Mouse (Mus musculus) embryo, embryonic 10.5 days (tissue): Measurements from ENCODE around the gene Cwc25.
"Not testable (repeated sequence)": the region's sequence is repeated elsewhere in the genome, so short reads cannot be mapped to it uniquely, and the experiment has no call there.

Experiments
- DNase-seq: peaks from one replicate; pipeline ENCODE4 v3.0.0-alpha.2; 2015; ENCODE audit warnings: low spot score

Gene Cwc25

DNA sequence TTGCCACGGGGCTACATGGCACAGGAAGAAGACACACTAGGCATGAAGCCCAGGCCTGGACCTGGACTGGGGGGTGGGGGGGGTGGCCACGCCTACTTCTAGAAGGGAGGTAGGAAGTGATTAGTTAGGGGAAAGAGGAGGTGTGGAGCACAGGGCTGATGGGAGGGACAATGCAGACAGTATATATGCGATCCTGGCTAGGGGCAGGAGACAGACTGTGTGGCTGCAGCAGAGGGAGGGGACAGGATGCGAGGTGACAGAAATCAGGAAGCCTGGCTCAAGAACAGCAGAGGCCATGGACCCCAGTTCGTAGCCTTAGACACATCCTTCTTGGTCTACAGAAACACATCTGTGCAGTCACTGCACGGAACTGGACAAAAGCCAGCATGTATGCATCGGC is 42.6 kb downstream of the Cwc25 start:
- no peak for DNase-seq

GRCm38 (mm10) chr11:97721338-97721737 is 45.0 kb downstream of the Cwc25 start:
- DNase-seq, result no peak

- DNase-seq, result no peak
Measured at GRCm38 (mm10) chr11:97719041-97719440, 47.3 kb downstream of the Cwc25 start.

DNA sequence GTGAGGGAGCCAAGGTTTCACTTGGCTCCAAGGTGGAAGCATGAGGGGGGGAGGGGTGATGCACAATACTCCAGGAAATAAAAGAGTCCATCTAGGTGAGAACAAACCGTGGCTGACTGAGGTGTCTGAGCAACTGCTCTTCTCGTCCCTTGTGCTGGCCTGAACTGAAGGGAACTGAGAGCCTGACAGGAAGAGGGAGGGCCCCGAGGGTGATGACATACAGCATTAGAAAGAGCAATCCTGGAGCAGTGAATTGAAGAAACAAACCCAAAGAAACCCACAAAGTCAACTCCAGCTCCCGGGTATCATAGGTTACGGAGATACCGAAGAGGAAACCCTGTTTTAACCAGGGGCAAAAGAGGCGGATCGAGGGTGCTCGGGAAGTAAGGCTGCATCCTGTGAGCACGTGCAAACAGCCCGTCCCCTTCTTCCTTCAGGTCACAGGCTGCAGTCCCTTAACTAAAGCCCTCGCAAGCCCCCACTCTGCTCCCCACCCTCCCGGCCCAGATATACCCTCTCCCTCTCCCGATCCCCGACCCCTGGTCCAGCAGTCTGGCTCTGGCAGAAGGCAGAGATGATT is 48.0 kb downstream of the Cwc25 start:
- DNase-seq, result no peak

DNA sequence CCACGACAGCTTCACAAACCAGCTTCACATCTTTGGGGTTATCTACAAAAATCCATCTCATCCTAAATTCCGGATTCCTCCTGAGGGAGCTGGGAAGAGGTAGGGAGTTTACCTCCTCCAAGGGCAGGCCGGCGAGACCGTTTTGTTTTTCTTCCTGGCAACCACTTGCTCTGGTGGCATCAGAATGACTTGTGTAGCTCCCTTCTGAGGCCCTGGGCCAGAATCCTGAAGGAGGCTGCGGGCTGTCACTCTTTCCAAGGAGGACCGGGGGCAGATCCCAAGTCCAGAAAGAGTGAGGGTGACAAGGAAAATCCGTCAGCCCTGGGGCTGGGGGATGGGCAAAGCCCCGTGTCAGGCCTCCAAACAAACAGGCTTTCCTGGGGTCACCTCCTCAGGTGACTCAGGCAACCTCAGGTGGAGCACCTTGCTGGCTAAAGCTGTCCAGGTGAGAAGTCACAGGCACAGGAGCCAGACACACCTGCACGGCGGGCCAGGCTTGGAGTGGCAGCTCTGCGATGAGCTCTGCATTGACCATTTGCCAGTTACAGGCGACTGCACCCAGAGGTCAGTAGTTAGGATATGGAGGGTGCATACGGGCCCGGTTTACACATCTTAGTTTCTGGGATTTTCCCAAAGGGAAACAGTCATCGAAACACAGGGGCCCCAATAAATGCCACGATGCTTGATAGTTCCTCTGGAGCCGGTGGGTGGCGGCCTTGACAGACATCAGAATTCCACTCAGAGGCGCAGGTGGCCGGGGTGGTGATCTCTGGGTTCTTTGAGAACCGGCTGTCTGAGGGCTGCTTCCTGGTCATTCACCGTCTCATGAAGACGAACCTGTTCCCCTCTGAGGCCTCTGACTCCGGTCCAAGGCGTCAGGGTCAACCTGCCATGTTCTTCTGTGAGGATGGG is 48.7 kb downstream of the Cwc25 start:
- DNase-seq, result no peak

GRCm38 (mm10) chr11:97716021-97716420 is 50.3 kb downstream of the Cwc25 start:
- no peak for DNase-seq

- no peak for DNase-seq
Measured at GRCm38 (mm10) chr11:97714784-97715760, 51.3 kb downstream of the Cwc25 start.

DNA sequence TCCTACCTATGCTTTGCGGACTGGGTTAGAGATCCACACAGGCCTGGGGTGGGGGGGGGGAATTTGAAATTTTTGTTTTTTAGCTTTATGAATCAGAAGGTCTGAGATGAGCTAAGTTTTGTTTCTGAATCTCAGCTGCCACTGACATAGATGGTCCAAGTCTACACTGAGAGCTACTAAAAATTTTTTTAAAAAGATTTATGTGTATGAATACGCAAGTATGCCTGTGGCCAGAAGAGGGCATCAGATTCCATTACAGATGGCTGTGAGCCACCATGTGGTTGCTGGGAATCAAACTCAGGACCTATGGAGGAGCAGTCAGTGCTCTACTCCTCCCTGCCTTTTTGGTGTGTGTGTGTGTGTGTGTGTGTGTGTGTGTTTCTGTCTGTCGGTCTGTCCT is 52.0 kb downstream of the Cwc25 start:
- no peak for DNase-seq

DNA sequence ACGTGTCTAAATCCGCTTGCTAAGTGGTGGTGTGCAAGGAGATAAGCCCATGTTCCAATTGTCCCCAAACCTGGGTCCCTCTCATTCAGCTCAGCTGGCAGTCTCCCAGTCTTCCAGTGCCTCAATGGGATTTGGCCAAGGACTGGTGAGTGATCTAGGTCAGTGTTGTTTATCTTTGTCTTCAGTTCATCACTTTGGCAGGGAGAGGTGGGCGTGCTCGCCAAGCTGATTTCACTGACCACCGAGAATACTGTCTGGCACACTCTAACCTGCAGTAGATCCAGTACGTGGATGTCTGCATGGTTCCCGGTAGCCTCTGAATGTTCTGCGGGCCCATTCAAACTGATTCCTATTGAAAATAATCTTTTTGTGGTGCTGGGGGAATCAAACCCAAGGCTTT is 52.5 kb downstream of the Cwc25 start:
- no peak for DNase-seq

GRCm38 (mm10) chr11:97712286-97712685 is 54.1 kb downstream of the Cwc25 start:
- DNase-seq, result no peak

DNA sequence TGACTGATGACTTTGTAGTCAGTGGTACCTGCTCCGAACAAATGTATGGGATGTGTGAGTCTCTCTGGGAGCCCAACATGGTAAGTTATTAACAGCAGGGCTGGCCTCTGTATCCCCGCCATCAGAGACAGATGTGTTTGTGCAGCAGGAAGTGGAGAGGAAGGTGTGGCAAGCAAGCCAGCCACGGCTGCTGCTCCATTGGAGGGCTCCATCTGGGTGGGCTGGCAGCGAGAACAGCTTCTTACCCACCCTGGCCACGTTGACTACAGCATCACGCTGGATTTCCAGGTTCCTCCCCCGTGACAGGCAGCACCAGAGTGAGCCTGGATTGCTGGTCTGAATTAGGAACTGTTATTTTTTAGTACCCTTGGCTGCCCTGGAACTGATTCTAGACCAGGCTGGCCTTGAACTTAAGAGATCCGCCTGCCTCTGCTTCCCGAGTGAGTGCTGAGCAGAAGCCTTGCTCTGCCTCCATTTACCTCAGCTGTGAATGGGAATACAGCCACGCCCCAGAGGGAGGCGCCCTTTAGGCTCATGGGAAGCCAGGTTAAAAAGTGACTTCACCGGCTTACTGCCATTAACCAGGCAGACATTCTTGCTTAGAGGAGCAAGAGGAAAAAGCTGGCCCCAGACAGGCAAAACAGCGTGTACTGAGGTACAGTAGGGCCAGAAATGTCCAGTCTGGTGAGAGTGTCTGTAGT is 55.0 kb downstream of the Cwc25 start:
- no peak for DNase-seq

DNA sequence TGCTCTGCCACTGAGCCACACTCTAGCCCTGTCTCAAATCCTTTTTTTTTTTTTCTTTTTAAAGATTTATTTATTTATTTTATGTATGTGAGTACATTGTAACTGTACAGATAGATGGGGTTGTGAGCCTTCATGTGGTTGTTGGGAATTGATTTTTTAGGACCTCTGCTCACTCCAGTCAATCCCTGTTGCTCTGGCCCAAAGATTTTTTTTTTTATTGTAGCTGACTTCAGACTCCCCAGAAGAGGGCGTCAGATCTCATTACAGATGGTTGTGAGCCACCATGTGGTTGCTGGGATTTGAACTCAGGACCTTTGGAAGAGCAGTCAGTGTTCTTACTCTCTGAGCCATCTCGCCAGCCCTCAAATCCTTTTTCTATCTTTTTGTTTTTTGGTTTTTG is 56.3 kb downstream of the Cwc25 start:
- not testable (repeated sequence) for DNase-seq

- DNase-seq, result peak; percentile 100
Measured at GRCm38 (mm10) chr11:97703039-97703826, 63.1 kb downstream of the Cwc25 start, which contains the start of gene Psmb3. Gene Psmb3 (plus strand): TSS chr11:97703399.

DNA sequence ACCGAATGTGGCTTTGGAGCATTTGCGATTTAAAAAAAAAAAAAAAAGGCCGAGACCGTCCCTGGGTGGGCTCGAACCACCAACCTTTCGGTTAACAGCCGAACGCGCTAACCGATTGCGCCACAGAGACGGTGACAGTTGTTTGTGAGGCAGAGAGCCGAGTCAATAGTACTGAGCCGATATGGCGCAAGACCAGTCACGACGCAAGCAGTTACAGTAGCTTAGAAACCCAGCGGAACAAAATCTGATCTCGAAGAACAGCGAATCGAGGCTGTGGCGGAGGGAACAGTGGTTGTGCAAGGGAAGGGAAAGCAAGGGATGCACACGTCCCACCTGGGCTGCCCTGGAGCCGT is 64.0 kb downstream of the Cwc25 start:
- peak; percentile 90 for DNase-seq

GRCm38 (mm10) chr11:97701581-97702392 is 64.6 kb downstream of the Cwc25 start:
- peak; percentile 27 for DNase-seq

GRCm38 (mm10) chr11:97700746-97701580 is 65.4 kb downstream of the Cwc25 start:
- DNase-seq, result peak; percentile 71

- peak; percentile 72 for DNase-seq
Measured at GRCm38 (mm10) chr11:97700003-97700745, 66.2 kb downstream of the Cwc25 start, which contains the start of gene Pcgf2. Gene Pcgf2 (minus strand): TSS chr11:97700497.

DNA sequence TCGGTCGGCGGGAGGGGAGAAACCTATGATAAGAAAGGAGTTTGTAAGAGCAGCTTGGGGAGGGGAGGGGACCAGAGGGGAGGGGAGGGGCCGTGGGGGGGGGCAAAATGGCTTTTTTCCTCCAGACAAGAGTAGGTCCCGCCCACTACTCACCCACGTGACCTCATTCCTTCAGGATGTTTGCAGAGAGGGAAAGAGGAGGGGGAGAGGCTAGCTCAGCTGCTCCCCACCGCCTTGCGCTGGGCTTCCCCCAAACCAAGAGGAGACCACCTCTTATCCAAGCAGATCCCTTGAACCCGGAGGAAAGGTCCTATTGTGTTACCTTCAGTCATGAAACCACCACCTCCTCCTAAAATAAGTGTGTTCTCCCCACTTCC is 66.7 kb downstream of the Cwc25 start:
- DNase-seq, result peak; percentile 98
